Mouse (Mus musculus) kidney, postnatal 10 days (tissue): ENCODE data around the gene Cgas.

Experiments
- DNase-seq: peaks from one replicate; pipeline ENCODE4 v3.0.0; 2021; ENCODE audit warnings: mixed read lengths

Gene Cgas

GRCm38 (mm10) chr9:78451382-78451781 lies 8.3 kb upstream of the Cgas start:
- no peak for DNase-seq

DNA sequence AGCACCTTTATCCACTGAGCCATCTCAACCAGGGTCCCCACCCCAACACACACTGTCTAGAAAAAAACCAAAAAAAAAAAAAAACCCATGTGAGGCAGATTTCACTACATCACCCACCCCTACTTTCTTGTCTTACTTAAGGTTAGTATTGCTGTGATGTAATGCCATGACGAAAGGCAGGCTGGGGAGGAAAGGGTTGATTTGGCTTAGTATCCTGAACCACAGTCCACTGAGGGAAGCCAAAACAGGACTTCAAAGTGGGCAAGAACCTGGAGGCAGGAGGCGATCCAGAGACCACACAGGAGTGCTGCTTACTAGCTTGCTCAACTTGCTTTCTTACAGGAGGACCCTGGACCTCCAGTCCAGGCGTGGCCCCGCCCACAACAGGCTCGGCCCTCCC lies 7.4 kb upstream of the Cgas start:
- no peak for DNase-seq

- peak; percentile 92 for DNase-seq
These were observed 5.2 kb upstream of the Cgas start, which contains the start of the genes Mto1 and Gm17324 for GRCm38 (mm10) chr9:78447973-78448873. Mto1 (plus strand) TSS chr9:78448208. Gm17324 (minus strand) TSS chr9:78448786.

- DNase-seq = no peak
These were observed 4.6 kb upstream of the Cgas start for GRCm38 (mm10) chr9:78447606-78447972.

DNA sequence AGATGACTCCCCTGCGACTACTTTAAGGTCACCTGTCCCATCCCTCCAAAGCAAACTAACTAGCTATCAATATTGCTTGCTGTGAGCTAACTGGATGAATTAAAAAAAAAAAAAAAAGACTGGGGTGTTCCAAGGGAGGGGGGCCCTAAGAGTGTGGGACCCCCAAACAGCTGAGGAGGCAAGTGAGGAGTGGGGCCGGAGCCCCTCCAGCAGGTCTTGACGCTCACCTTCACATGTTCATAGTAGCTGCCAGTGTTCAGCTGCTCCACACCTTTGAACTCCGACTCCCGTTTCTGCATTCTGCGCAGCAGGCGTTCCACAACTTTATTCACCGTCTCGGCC lies 829 bp downstream of the Cgas start:
- DNase-seq = no peak

GRCm38 (mm10) chr9:78439426-78439825 lies 3.6 kb downstream of the Cgas start:
- DNase-seq = no peak

- no peak for DNase-seq
These were observed 10.6 kb downstream of the Cgas start for GRCm38 (mm10) chr9:78432471-78432870.

DNA sequence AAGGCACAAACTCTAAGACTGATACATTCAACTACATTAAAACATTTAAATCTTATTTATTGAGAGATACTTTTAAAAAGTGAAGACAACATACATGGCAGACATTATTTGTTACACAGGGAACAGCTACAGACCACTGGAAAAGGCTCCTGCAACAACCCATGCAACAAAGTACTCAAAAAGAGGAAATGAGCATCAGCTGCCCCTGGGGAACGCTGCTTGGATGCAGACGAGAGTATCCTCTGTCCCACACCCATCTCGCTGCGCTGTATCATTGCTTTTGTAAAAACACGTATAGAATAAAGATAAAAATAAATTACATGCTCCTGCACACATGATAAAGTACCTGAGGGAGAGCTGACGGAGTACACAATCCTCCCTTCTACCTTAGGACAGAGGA lies 12.6 kb downstream of the Cgas start:
- DNase-seq = no peak

DNA sequence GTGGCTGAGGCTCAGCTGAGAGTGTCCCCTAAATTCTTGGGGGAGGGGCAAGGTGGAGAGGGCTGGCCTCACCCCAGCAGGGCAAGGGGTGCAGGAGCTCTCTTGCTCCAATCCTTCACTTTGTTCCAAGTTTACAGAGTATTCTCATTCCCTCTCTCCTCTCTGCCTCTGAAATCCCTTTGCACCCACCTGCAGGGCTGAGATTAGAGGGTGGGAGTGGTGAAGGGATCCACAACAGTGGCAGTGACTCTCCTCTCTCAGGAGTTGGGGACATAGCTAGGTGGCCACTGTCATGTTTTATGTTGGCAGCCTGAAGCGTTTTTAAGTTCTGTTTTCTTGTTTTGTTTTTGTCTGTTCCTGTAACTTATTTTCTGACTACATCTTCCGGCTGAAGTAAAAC lies 13.5 kb downstream of the Cgas start:
- DNase-seq = no peak

GRCm38 (mm10) chr9:78428870-78429432 lies 14.1 kb downstream of the Cgas start:
- DNase-seq = no peak

DNA sequence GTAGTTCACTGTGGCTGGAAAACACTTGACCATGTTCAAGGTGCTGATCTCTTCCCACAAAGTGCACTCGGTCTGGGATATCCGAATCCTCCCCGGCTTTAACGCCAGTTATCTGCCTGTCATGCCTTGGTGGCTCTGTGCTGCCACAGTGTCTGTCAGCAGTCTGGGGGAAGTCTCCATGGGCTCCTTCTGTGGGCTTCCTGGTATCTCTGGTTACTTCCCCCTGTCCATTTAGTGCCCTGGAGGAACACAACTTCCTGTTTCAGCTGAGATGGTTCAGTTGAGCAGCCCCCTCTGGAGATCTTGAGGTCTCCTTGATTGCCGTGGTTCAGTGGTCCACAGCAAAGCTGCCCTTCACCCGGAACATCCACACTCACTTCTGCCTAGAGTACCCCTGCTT lies 14.9 kb downstream of the Cgas start:
- no peak for DNase-seq

- no peak for DNase-seq
These were observed 15.7 kb downstream of the Cgas start for GRCm38 (mm10) chr9:78427362-78427781.

DNA sequence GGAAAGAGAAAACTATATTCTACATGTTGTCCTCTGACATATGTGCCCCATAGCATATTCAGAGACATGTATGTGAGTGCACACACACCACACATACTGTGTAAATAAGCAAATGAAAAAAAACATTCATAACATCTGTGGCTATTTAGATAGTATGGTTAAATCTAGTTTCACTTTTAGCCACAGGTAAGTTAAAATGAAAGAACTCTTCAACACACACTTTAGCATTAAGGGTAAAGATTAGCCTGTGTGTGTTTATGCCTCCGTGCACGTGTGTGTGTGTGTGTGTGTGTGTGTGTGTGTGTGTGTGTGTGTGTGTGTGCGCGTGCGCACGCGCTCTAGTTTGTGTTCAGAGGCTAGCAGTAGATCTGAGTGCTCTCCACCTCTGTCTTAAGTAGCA lies 41.4 kb downstream of the Cgas start:
- DNase-seq = no peak

DNA sequence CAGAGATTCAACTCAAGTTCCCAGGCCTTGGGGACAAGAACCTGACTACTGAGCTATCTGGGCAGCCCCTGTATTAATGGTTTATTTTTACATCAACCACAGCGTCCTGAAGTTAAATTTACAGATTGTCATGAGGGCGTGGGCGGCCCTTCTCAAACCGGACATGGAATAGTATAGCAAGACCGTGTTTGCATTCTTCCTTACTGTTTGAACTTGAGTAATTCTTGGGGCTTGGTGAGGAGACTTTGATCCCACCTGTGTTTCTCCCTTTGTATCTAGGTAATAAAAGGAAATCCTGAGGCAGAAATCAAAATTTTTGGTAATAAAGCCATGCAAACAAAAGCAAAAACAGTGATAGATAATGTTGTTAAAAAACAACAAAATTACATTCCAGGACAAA lies 42.5 kb downstream of the Cgas start:
- no peak for DNase-seq

DNA sequence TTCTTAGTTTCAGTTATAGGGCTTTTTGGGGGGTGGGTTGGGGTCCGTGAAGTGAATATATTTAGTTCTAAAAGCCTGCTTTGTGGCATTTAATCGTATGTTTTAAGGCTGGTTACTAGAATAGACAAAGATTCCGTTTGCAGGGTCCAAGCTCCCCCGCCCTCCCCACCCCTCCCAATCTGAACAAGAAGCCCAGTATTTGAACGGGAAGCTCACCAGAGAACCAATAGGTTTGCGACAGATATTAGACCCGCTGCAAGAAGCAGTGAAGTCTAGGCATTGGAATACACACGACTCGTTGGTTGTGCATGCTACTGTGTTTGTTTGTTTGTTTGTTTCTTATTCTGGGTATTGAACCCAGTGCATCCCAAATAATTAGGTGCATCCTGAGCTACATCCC lies 46.5 kb downstream of the Cgas start:
- no peak for DNase-seq

DNA sequence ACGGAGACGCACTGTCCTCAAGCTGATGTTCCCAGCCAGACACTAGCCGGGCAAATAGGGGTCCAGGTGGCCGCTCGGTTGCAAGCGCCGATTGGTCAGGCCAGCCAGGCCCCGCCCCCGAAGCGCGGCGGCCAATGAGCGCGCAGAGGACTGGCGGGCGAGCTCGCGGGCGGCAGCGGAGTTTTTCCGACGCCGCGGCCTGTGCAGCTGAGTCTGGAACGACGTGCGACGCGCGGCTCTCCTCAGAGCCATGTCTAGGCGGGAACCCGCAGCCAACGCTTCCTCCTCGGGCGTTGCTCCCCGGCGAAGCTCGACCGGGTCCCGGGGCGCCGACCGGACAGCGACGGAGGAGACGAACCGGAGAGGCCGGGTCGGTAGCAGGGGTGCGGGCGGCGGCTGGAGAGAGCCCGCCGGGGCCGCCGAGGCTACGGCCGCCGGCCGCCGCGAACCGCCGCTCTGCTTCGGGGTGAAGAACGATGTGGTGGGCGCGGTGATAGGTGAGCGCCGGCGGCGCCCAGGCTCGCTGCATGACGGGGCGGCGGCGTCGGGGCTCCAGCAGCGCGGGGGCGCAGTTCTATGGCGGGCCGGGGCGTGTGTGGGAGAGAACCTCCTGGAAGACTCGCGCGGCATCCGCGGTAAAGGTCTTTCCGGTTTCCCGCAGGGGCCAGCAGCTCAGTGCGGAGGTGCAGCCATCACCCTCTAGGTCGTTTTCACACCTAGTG lies 47.2 kb downstream of the Cgas start, which contains the start of gene Ddx43:
Gene Ddx43, plus strand, starts transcription at position 148 of the 722 bp plus-strand sequence.
- DNase-seq = peak; percentile 69

- DNase-seq = no peak
These were observed 47.8 kb downstream of the Cgas start for GRCm38 (mm10) chr9:78395244-78395629.

GRCm38 (mm10) chr9:78394602-78395001 lies 48.4 kb downstream of the Cgas start:
- no peak for DNase-seq

DNA sequence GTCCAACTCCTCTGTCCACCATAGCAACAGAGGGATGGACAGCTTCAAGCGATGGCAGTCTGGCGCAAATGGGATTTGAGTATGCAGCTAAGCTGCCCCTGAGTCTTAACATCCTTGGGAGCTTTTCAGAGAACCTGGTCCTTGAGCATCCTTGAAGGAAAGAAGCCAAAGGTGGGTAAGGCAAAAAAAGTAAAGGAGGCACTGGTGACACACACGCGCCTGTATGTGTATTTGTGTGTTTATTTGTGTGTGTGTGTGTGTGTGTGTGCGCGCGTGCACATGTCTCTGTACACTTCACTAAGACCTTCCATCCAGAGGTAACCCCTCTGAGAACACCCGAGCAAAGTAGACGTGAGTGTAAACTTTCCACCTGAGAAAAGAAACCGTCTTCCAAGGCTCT lies 49.3 kb downstream of the Cgas start:
- DNase-seq = no peak

DNA sequence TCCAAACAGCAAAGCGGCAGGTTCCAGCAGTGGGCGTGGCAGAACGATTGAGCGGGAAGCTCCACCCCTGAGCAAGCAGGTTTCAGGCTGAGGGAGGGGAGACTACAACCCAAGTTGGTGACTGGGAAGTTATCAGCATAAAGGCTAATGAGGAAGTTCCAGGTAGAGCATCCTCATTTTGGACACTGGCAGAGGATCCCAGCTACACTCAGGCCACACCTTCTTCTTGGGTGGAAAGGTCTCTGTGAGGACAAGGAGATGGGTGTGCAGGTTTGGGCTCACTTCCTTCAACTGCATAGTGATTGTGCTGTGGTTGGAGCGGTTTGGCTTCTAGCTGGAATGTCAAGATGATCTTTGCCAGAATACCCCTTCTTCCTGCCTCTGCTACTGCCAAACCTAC lies 53.1 kb downstream of the Cgas start:
- no peak for DNase-seq

- DNase-seq = no peak
These were observed 56.1 kb downstream of the Cgas start for GRCm38 (mm10) chr9:78386947-78387346.

DNA sequence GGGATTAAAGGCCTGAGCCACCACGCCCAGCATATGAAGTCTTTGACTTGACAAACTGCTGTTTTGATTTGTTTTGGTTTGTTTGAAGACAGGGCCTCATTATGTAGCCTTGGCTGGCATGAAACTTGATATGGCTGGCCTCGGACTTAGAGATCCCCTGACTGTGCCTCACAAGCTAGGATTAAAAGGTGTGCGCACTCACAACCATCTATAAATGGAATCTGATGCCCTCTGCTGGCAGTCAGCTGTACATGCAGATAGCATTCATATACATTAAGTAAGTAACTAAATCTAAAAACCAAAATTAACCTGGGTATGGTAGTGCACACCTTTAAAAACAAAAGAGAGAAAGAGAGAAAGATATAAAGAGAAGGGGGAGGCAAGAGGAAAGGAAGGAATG lies 57.1 kb downstream of the Cgas start:
- DNase-seq = peak; percentile 23
